Mouse (Mus musculus) T-cell, adult 2 months (primary cell): Measurements from ENCODE around the gene Rex2.
"Not testable (repeated sequence)": the region's sequence is repeated elsewhere in the genome, so short reads cannot be mapped to it uniquely, and the experiment has no call there.

ENCODE experiments used
- DNase-seq: peaks from one replicate; pipeline ENCODE4 v3.0.0; 2022; ENCODE audit warnings: low spot score

Gene Rex2

GRCm38 (mm10) chr4:147021550-147021949 is at the start of gene Rex2:
TSS of gene Rex2 (plus strand) at chr4:147021850.
- not testable (repeated sequence) for DNase-seq

- not testable (repeated sequence) for DNase-seq
Measured at GRCm38 (mm10) chr4:146976581-146976980, 45.1 kb upstream of the Rex2 start.

GRCm38 (mm10) chr4:147018400-147018799 is 3.2 kb upstream of the Rex2 start:
- DNase-seq = not testable (repeated sequence)

GRCm38 (mm10) chr4:147026374-147026773 is 4.7 kb downstream of the Rex2 start:
- not testable (repeated sequence) for DNase-seq

GRCm38 (mm10) chr4:147031308-147032036 is 9.8 kb downstream of the Rex2 start:
- DNase-seq = not testable (repeated sequence)

- not testable (repeated sequence) for DNase-seq
Measured at GRCm38 (mm10) chr4:147063768-147064167, 42.1 kb downstream of the Rex2 start.

GRCm38 (mm10) chr4:147065861-147066260 is 44.2 kb downstream of the Rex2 start:
- not testable (repeated sequence) for DNase-seq

GRCm38 (mm10) chr4:147066380-147066779 is 44.7 kb downstream of the Rex2 start:
- DNase-seq = not testable (repeated sequence)

- DNase-seq = not testable (repeated sequence)
Measured at GRCm38 (mm10) chr4:147095641-147096040, 74.0 kb downstream of the Rex2 start.

- not testable (repeated sequence) for DNase-seq
Measured at GRCm38 (mm10) chr4:147101666-147102626, 80.3 kb downstream of the Rex2 start.

- DNase-seq = not testable (repeated sequence)
Measured at GRCm38 (mm10) chr4:147103814-147104213, 82.2 kb downstream of the Rex2 start.
